Mouse (Mus musculus) lung, embryonic 14.5 days (tissue): ENCODE data around the gene Slc13a2. TPM values are rescaled to one million over a fixed set of nuclear protein-coding genes. Genes with fewer than 3 reads are reported as not detected.

Experiments used
- ATAC-seq: fragments of 200-750 bp; cut with Nextera tagmentation; 2 replicates; pipeline ENCODE4 v1.8.0; 2017; ENCODE audit warnings: mild to moderate bottlenecking, moderate TSS enrichment, moderate library complexity; ENCODE audit not compliant: insufficient read depth
- DNase-seq: peaks from one replicate; pipeline ENCODE4 v3.0.0-alpha.2; 2015
- H3K27ac ChIP-seq: fragments of 300-500 bp; sonication (generic); 2 replicates; pipeline ENCODE4 v1.5.1; 2014; ENCODE audit warnings: low read depth, mild to moderate bottlenecking, moderate library complexity
- H3K27me3 ChIP-seq: fragments of 300-500 bp; sonication (generic); 2 replicates; pipeline ENCODE4 v1.6.1; 2014; ENCODE audit warnings: low read length, control low read depth; ENCODE audit not compliant: insufficient read depth
- H3K36me3 ChIP-seq: fragments of 300-500 bp; sonication (generic); 2 replicates; pipeline ENCODE4 v1.6.1; 2014; ENCODE audit warnings: control low read depth; ENCODE audit not compliant: insufficient read depth
- H3K4me1 ChIP-seq: fragments of 300-500 bp; sonication (generic); 2 replicates; pipeline ENCODE4 v1.6.1; 2014; ENCODE audit warnings: antibody characterized with exemption, control low read depth; ENCODE audit not compliant: insufficient read depth
- H3K4me2 ChIP-seq: fragments of 300-500 bp; sonication (generic); 2 replicates; pipeline ENCODE4 v1.6.1; 2014; ENCODE audit warnings: mild to moderate bottlenecking
- H3K4me3 ChIP-seq: fragments of 300-500 bp; sonication (generic); 2 replicates; pipeline ENCODE4 v1.5.1; 2014; ENCODE audit warnings: low read depth, low read length
- H3K9ac ChIP-seq: fragments of 300-500 bp; sonication (generic); 2 replicates; pipeline ENCODE4 v1.6.1; 2014
- H3K9me3 ChIP-seq: fragments of 300-500 bp; sonication (generic); 2 replicates; pipeline ENCODE4 v1.6.1; 2016; ENCODE audit warnings: low read depth, low read length, control low read depth
- CTCF ChIP-seq: IDR thresholded peaks from 2 replicates; pipeline ENCODE4 v1.5.1; 2016; ENCODE audit warnings: antibody characterized with exemption, low read depth
- WGBS: fragments of 180-500 bp; shearing (Covaris S2); extraction: QIAGEN DNeasy Blood & Tissue Kit; methylation state at CpG from one replicate; pipeline ENCODE4 v1.1.7; 2014; 5-methylcytosine and 5-hydroxymethylcytosine counted together
- polyA plus RNA-seq: library from polyadenylated mRNA; unstranded; fragments of >200 nt; fragmentation: Nextera tagmentation; extraction: Ambion mirVana; gene quantifications from 2 replicates; pipeline ENCODE4 v1.2.1, GENCODE M21; 2014

The Slc13a2 gene
- polyA plus RNA-seq, 1 experiment from 2014 or later = not detected

GRCm38 (mm10) chr11:78380996-78381395 lies 41.0 kb downstream of the Slc13a2 start:
- H3K4me2 ChIP-seq = no peak overlapping the region
- H3K27me3 ChIP-seq = no peaks in the 10 kb centered on the region
- no peaks in the 10 kb centered on the region for H3K9me3 ChIP-seq
- H3K4me1 ChIP-seq = no peaks in the 10 kb centered on the region
- no peak overlapping the region for H3K4me3 ChIP-seq
- H3K36me3 ChIP-seq = no peaks in the 10 kb centered on the region
- TF ChIP-seq CTCF = no peak
- no peak overlapping the region for H3K27ac ChIP-seq
- no peak overlapping the region for H3K9ac ChIP-seq
- ATAC-seq (no peak), DNase-seq (no peak)
- WGBS = 70% methylated on average over 3 of the region's 3 CpGs

GRCm38 (mm10) chr11:78380351-78380750 lies 41.7 kb downstream of the Slc13a2 start:
- ATAC-seq (no peak), DNase-seq (no peak)
- Histone ChIP-seq H3K4me3 (no peak overlapping the region), H3K36me3 (no peaks in the 10 kb centered on the region), H3K27me3 (no peaks in the 10 kb centered on the region), H3K4me1 (no peaks in the 10 kb centered on the region), H3K9ac (no peak overlapping the region), H3K27ac (no peak overlapping the region), H3K4me2 (no peak overlapping the region), H3K9me3 (no peaks in the 10 kb centered on the region)
- TF ChIP-seq CTCF = no peak
- 68% methylated on average over 4 of the region's 4 CpGs for WGBS

GRCm38 (mm10) chr11:78377549-78378159 lies 44.4 kb downstream of the Slc13a2 start:
- no peak overlapping the region for H3K9ac ChIP-seq
- H3K27me3 ChIP-seq = no peaks in the 10 kb centered on the region
- no peak overlapping the region for H3K4me3 ChIP-seq
- no peak for ATAC-seq
- H3K27ac ChIP-seq = no peak overlapping the region
- H3K36me3 ChIP-seq = no peaks in the 10 kb centered on the region
- DNase-seq = no peak
- no peak for TF ChIP-seq CTCF
- no peaks in the 10 kb centered on the region for H3K4me1 ChIP-seq
- 43% methylated on average over 11 of the region's 12 CpGs for WGBS
- no peak overlapping the region for H3K4me2 ChIP-seq
- no peaks in the 10 kb centered on the region for H3K9me3 ChIP-seq

GRCm38 (mm10) chr11:78374147-78374546 lies 47.9 kb downstream of the Slc13a2 start:
- Histone ChIP-seq H3K4me1 (no peaks in the 10 kb centered on the region), H3K4me3 (no peak overlapping the region), H3K36me3 (no peaks in the 10 kb centered on the region), H3K9ac (no peak overlapping the region), H3K9me3 (no peaks in the 10 kb centered on the region), H3K4me2 (no peak overlapping the region), H3K27me3 (no peaks in the 10 kb centered on the region), H3K27ac (no peak overlapping the region)
- TF ChIP-seq CTCF = no peak
- WGBS = 63% methylated on average over 8 of the region's 8 CpGs
- DNase-seq (no peak), ATAC-seq (no peak)

- Histone ChIP-seq H3K27ac (no peak overlapping the region), H3K4me1 (no peaks in the 10 kb centered on the region)
- 32% methylated on average over 7 of the region's 7 CpGs for WGBS
Measured at GRCm38 (mm10) chr11:78372610-78373009, 49.4 kb downstream of the Slc13a2 start.

GRCm38 (mm10) chr11:78372166-78372565 lies 49.9 kb downstream of the Slc13a2 start:
- Histone ChIP-seq H3K27ac (no peak overlapping the region), H3K4me2 (no peak overlapping the region), H3K4me3 (no peak overlapping the region), H3K9me3 (no peaks in the 10 kb centered on the region), H3K9ac (no peak overlapping the region), H3K4me1 (no peaks in the 10 kb centered on the region), H3K36me3 (no peaks in the 10 kb centered on the region), H3K27me3 (no peaks in the 10 kb centered on the region)
- no peak for DNase-seq
- no peak; the same call in 1 of the 2 replicates for ATAC-seq
- 43% methylated on average over 3 of the region's 3 CpGs for WGBS
- no peak for TF ChIP-seq CTCF

More at GRCm38 (mm10) chr11:78372610-78373009, 49.4 kb downstream of the Slc13a2 start:
- H3K36me3 ChIP-seq = no peaks in the 10 kb centered on the region
- no peak overlapping the region for H3K9ac ChIP-seq
- H3K4me3 ChIP-seq = no peak overlapping the region
- no peak for DNase-seq
- no peak overlapping the region for H3K4me2 ChIP-seq
- no peak for ATAC-seq
- no peaks in the 10 kb centered on the region for H3K9me3 ChIP-seq
- TF ChIP-seq CTCF = no peak
- H3K27me3 ChIP-seq = no peaks in the 10 kb centered on the region

GRCm38 (mm10) chr11:78371711-78372110 lies 50.3 kb downstream of the Slc13a2 start:
- WGBS = 83% methylated on average over 11 of the region's 11 CpGs

More at GRCm38 (mm10) chr11:78371711-78372110, 50.3 kb downstream of the Slc13a2 start:
- H3K27ac ChIP-seq = no peak overlapping the region
- no peaks in the 10 kb centered on the region for H3K9me3 ChIP-seq
- no peaks in the 10 kb centered on the region for H3K4me1 ChIP-seq
- ATAC-seq (no peak), DNase-seq (no peak)
- H3K27me3 ChIP-seq = no peaks in the 10 kb centered on the region
- no peak for TF ChIP-seq CTCF
- no peak overlapping the region for H3K9ac ChIP-seq
- H3K36me3 ChIP-seq = no peaks in the 10 kb centered on the region
- no peak overlapping the region for H3K4me2 ChIP-seq
- H3K4me3 ChIP-seq = no peak overlapping the region
